Mouse (Mus musculus) heart, embryonic 16.5 days (tissue): Measurements from ENCODE around the gene Slc30a10. TPM values are rescaled to one million over a fixed set of nuclear protein-coding genes. Genes with fewer than 3 reads are reported as not detected.

Source experiments
- ATAC-seq: fragments of 200-750 bp; cut with Nextera tagmentation; replicated peaks from 2 replicates; pipeline ENCODE4 v1.8.0; 2017; ENCODE audit warnings: moderate number of reproducible peaks; ENCODE audit not compliant: insufficient read depth, low FRiP score; ENCODE audit errors: extremely low read depth
- H3K27ac ChIP-seq: fragments of 300-500 bp; sonication (generic); 2 replicates; pipeline ENCODE4 v1.5.1; 2014; ENCODE audit warnings: mild to moderate bottlenecking, low read length, control low read depth, moderate library complexity
- H3K27me3 ChIP-seq: fragments of 300-500 bp; sonication (generic); 2 replicates; pipeline ENCODE4 v1.6.1; 2014; ENCODE audit warnings: low read length, mixed read lengths; ENCODE audit not compliant: control insufficient read depth, insufficient read depth
- H3K36me3 ChIP-seq: fragments of 300-500 bp; sonication (generic); 2 replicates; pipeline ENCODE4 v1.6.1; 2014; ENCODE audit not compliant: control insufficient read depth, insufficient read depth
- H3K4me1 ChIP-seq: fragments of 300-500 bp; sonication (generic); 2 replicates; pipeline ENCODE4 v1.6.1; 2014; ENCODE audit warnings: low read length, mixed read lengths; ENCODE audit not compliant: control insufficient read depth, insufficient read depth
- H3K4me2 ChIP-seq: fragments of 300-500 bp; sonication (generic); 2 replicates; pipeline ENCODE4 v1.6.1; 2014; ENCODE audit warnings: low read depth, mild to moderate bottlenecking, control low read depth, low read length
- H3K4me3 ChIP-seq: fragments of 300-500 bp; sonication (generic); 2 replicates; pipeline ENCODE4 v1.5.1; 2014; ENCODE audit warnings: mild to moderate bottlenecking, control low read depth, low read length
- H3K9ac ChIP-seq: fragments of 300-500 bp; sonication (generic); 2 replicates; pipeline ENCODE4 v1.6.1; 2014; ENCODE audit warnings: low read length, control low read depth
- H3K9me3 ChIP-seq: fragments of 300-500 bp; sonication (generic); replicated peaks from 2 replicates; pipeline ENCODE4 v1.6.1; 2016; ENCODE audit warnings: low read length; ENCODE audit not compliant: control insufficient read depth
- WGBS: fragments of 180-500 bp; shearing (Covaris S2); extraction: QIAGEN DNeasy Blood & Tissue Kit; methylation state at CpG from one replicate; pipeline ENCODE4 v1.1.7; 2014; 5-methylcytosine and 5-hydroxymethylcytosine counted together
- polyA plus RNA-seq: library from polyadenylated mRNA; unstranded; fragments of >200 nt; fragmentation: Nextera tagmentation; extraction: Ambion mirVana; gene quantifications from 2 replicates; pipeline ENCODE4 v1.2.1, GENCODE M21; 2015

Slc30a10 gene
- polyA plus RNA-seq, 1 experiment from 2014 or later, result 0.07 TPM

- Histone ChIP-seq H3K4me1 (no peaks in the 10 kb centered on the region; the same call in 1 of the 2 replicates), H3K36me3 (no peaks in the 10 kb centered on the region), H3K4me3 (peak overlapping the region; percentile 55), H3K4me2 (peak overlapping the region; percentile 92; the same call in 1 of the 2 replicates), H3K9me3 (no peaks in the 10 kb centered on the region), H3K9ac (no peak overlapping the region), H3K27me3 (peaks cover 38% of the 10 kb centered on the region), H3K27ac (no peak overlapping the region)
- no peak for ATAC-seq
- WGBS, result 44% methylated on average over 4 of the region's 4 CpGs
Observed at GRCm38 (mm10) chr1:185454144-185454543, 504 bp upstream of the Slc30a10 start.

GRCm38 (mm10) chr1:185454955-185455701, 480 bp downstream of the Slc30a10 start:
- peaks cover 38% of the 10 kb centered on the region for H3K27me3 ChIP-seq
- no peak overlapping the region for H3K27ac ChIP-seq
- 1% methylated on average over 71 of the region's 71 CpGs for WGBS
- no peaks in the 10 kb centered on the region for H3K9me3 ChIP-seq
- peak; percentile 45 for ATAC-seq
- H3K9ac ChIP-seq, result peak overlapping the region; percentile 50; the same call in 1 of the 2 replicates
- no peaks in the 10 kb centered on the region; the same call in 1 of the 2 replicates for H3K4me1 ChIP-seq
- no peaks in the 10 kb centered on the region for H3K36me3 ChIP-seq
- peak overlapping the region; percentile 92 for H3K4me2 ChIP-seq
- H3K4me3 ChIP-seq, result peak overlapping the region; percentile 55

DNA sequence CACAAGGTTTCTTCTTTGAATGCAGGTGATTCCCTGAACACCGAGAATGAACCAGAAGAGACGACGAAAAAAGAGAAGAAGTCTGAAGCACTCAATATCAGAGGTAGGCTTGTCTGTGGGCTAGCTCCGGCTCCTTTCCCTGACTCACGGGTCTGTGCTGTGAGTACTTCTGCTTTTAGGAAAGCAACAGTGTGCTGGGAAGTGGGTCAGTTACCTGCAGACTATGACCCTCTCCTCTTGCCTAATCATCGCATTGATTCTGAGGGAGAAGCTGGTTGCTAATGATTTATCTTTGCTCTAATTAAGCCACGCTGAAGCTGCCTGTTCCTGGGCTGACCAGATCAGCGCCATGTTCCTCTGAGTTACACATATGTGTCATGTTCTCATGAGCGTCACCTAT, 1.7 kb downstream of the Slc30a10 start:
- Histone ChIP-seq H3K9me3 (no peaks in the 10 kb centered on the region), H3K4me2 (no peak overlapping the region), H3K27me3 (peaks cover 38% of the 10 kb centered on the region), H3K36me3 (no peaks in the 10 kb centered on the region), H3K9ac (no peak overlapping the region), H3K4me1 (no peaks in the 10 kb centered on the region; the same call in 1 of the 2 replicates), H3K27ac (no peak overlapping the region), H3K4me3 (no peak overlapping the region)
- WGBS, result 82% methylated on average over 9 of the region's 9 CpGs
- no peak for ATAC-seq

GRCm38 (mm10) chr1:185460096-185460495, 5.4 kb downstream of the Slc30a10 start:
- H3K4me1 ChIP-seq, result no peaks in the 10 kb centered on the region; the same call in 1 of the 2 replicates
- peaks cover 18% of the 10 kb centered on the region for H3K27me3 ChIP-seq
- H3K4me3 ChIP-seq, result no peak overlapping the region
- 78% methylated on average over 5 of the region's 5 CpGs for WGBS
- no peak overlapping the region for H3K4me2 ChIP-seq
- H3K9ac ChIP-seq, result no peak overlapping the region
- no peak for ATAC-seq
- no peaks in the 10 kb centered on the region for H3K36me3 ChIP-seq
- no peak overlapping the region for H3K27ac ChIP-seq
- H3K9me3 ChIP-seq, result no peaks in the 10 kb centered on the region

DNA sequence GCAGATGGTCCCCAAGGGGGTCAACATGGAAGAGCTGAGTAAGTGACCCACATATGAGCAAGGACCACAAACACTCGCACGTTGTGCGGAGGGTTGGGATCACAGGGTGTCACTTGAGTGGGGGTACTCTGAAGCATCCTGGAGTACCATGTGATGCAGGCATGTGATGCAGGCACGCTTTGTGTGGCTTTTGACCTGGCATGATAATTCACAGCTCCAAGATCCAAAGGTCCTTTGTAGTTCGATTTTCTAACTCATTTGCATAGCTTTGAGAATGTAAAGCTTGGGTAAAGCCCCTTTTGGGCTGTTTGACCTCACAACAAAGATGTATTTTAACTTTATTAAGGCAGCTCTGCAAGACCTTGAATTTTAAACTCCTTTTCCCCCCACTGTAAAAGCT, 8.2 kb downstream of the Slc30a10 start:
- 75% methylated on average over 5 of the region's 5 CpGs for WGBS
- ATAC-seq, result no peak

GRCm38 (mm10) chr1:185469551-185470021, 14.9 kb downstream of the Slc30a10 start:
- Histone ChIP-seq H3K9me3 (no peaks in the 10 kb centered on the region), H3K9ac (no peak overlapping the region), H3K4me3 (no peak overlapping the region), H3K4me1 (no peaks in the 10 kb centered on the region), H3K27ac (no peak overlapping the region), H3K4me2 (no peak overlapping the region), H3K27me3 (no peaks in the 10 kb centered on the region), H3K36me3 (no peaks in the 10 kb centered on the region)
- WGBS, result 33% methylated on average over 8 of the region's 8 CpGs
- no peak for ATAC-seq

More for the DNA sequence above, 8.2 kb downstream of the Slc30a10 start:
- H3K4me1 ChIP-seq, result no peaks in the 10 kb centered on the region
- no peaks in the 10 kb centered on the region for H3K27me3 ChIP-seq
- H3K9me3 ChIP-seq, result no peaks in the 10 kb centered on the region
- H3K4me3 ChIP-seq, result no peak overlapping the region
- H3K36me3 ChIP-seq, result no peaks in the 10 kb centered on the region
- no peak overlapping the region for H3K27ac ChIP-seq
- H3K4me2 ChIP-seq, result no peak overlapping the region
- no peak overlapping the region for H3K9ac ChIP-seq

GRCm38 (mm10) chr1:185472025-185472720, 17.5 kb downstream of the Slc30a10 start:
- no peak for ATAC-seq
- Histone ChIP-seq H3K4me2 (no peak overlapping the region), H3K4me3 (no peak overlapping the region), H3K9ac (no peak overlapping the region), H3K9me3 (no peaks in the 10 kb centered on the region), H3K4me1 (no peaks in the 10 kb centered on the region), H3K36me3 (no peaks in the 10 kb centered on the region), H3K27me3 (no peaks in the 10 kb centered on the region), H3K27ac (no peak overlapping the region)
- WGBS, result 31% methylated on average over 8 of the region's 8 CpGs

- Histone ChIP-seq H3K27ac (no peak overlapping the region), H3K9ac (no peak overlapping the region), H3K36me3 (no peaks in the 10 kb centered on the region), H3K9me3 (no peaks in the 10 kb centered on the region), H3K4me1 (no peaks in the 10 kb centered on the region), H3K4me2 (no peak overlapping the region), H3K4me3 (no peak overlapping the region), H3K27me3 (no peaks in the 10 kb centered on the region)
- ATAC-seq, result no peak
- WGBS, result 84% methylated on average over 4 of the region's 4 CpGs
Observed at GRCm38 (mm10) chr1:185472730-185473129, 18.1 kb downstream of the Slc30a10 start.

- 96% methylated on average over 1 of the region's 1 CpGs for WGBS
- no peak overlapping the region for H3K27ac ChIP-seq
Observed at GRCm38 (mm10) chr1:185473437-185473836, 18.8 kb downstream of the Slc30a10 start.

More at GRCm38 (mm10) chr1:185473437-185473836, 18.8 kb downstream of the Slc30a10 start:
- H3K4me1 ChIP-seq, result no peaks in the 10 kb centered on the region
- no peaks in the 10 kb centered on the region for H3K9me3 ChIP-seq
- H3K9ac ChIP-seq, result no peak overlapping the region
- no peaks in the 10 kb centered on the region for H3K27me3 ChIP-seq
- H3K4me2 ChIP-seq, result no peak overlapping the region
- no peak for ATAC-seq
- H3K4me3 ChIP-seq, result no peak overlapping the region
- H3K36me3 ChIP-seq, result no peaks in the 10 kb centered on the region
